Mouse (Mus musculus) liver, embryonic 14.5 days (tissue): ENCODE results near the gene Morn1.

ENCODE experiments used
- CTCF ChIP-seq: IDR thresholded peaks from 2 replicates; pipeline ENCODE4 v1.5.1; 2016; ENCODE audit warnings: antibody characterized with exemption, low read depth, control low read depth
- EP300 ChIP-seq: IDR thresholded peaks from 2 replicates; pipeline ENCODE4 v1.6.1; 2016; ENCODE audit warnings: antibody characterized with exemption, low read depth

DNA sequence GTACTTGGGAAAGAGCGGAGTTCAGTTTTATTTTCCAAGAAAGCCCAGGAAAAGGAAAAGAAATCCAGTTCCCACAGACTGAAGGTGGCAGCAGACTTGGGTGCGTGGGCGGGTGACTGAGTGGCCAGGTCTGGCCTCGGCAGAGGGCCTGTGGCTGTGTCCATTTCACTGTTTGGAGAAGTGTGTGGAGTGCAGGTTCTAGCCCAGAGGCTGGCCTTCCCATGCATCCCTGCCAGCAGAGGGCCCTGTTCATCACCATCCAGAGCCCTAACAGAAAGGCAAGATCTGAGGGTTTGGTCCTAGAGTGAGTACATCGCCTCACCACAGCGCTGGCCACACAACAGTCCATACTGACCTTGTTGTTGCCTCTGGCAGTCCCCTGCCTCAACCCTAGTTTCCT lies 17.2 kb upstream of the Morn1 start:
- TF ChIP-seq EP300 = no peak
- peak; percentile 63 for TF ChIP-seq CTCF
